Mouse (Mus musculus) B cell, adult 67 days (primary cell): ENCODE results near the gene Slc38a3. TPM values are rescaled to one million over a fixed set of nuclear protein-coding genes. Genes with fewer than 3 reads are reported as not detected.

Experiments used
- total RNA-seq, 2 experiments: library from RNA; stranded (reverse); gene quantifications; 4 replicates each; pipeline ENCODE4 v1.2.4; 2023

The Slc38a3 gene
- not detected for total RNA-seq

DNA sequence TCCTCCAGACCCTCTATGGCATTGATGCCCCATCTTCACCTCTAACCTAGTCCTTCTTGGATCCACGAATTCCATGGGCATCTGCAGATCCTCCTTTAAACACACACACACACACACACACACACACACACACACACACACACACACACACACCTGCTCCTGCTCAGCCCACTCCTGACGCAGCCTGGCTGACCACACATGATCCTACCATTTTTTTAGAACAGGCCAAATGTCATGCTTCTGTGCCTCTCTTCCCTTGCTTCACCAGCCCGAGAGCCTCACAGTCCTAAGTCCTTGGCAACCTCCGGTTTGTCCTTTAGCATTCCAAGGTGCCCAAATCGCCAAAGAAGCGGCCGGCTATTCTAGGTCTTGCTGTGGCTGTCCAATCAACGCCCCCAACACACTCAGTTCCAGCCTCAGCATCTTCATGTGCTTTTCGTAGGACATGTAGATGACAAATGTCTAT, at the start of gene Slc38a3:
Gene Slc38a3 (minus strand): TSS at position 51 of the 466 bp plus-strand sequence.

DNA sequence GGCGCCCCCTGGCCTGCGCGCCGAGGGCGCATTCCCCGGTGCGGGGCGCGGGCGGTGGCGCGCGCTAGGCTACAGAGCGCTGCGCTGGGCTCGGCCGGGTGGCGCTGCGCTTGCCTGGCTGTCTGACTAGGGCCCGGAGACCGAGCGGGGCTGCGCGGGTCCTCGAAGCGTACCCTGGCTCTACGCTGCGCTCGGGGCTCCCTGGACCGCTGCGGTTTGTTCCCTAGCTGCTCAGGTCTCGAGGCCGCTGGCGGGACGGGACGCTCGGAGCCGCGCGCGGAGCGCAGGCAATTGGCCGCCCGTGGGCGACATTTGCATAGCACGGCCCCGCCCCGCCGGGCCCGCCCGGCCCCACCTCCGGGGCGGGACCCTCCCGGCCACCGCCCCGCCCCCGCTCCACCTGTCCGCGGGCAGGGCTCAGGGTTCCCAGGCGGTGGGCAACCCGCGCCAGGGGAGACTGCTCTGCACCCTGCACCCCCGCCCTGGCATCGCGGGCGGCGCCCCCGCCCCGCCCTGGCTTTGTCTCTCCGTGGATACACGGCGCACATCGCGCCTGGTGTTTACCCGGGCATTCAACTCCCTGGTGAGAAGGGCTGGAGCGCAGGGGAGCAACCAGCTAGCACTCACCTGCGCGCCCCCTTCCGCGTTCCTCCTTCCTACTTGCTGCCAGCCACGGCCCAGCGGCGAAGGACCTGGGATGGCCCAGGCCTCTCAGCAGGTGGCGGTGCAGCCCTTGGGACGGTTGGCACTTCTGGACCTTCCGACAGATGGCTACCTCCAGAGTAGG, 40.6 kb upstream of the Slc38a3 start, which contains the start of gene Sema3f:
Gene Sema3f (minus strand): TSS at position 779 of the 787 bp plus-strand sequence.

DNA sequence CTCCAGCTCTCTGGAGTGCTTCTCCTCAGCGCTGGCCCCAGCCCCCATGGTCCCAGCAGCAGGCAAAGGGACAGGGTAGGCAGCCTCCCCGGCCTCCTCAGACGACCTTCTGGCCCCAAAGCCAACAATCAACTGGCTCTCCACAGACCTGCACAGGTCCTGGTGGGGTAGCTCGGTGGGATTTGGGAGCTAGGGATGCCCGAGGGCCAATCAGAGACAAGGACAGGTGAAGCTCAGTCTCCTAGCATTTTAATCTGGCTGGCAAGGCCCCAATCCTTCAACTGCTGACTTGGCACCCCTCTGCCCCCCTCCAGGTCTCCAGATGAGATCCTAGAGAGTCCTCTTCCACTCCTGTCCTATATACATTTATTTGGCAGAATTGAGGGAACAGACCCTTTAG, 10.2 kb upstream of the Slc38a3 start, which contains the start of gene Gnat1:
Gene Gnat1 (minus strand): TSS at position 212 of the 400 bp plus-strand sequence.

DNA sequence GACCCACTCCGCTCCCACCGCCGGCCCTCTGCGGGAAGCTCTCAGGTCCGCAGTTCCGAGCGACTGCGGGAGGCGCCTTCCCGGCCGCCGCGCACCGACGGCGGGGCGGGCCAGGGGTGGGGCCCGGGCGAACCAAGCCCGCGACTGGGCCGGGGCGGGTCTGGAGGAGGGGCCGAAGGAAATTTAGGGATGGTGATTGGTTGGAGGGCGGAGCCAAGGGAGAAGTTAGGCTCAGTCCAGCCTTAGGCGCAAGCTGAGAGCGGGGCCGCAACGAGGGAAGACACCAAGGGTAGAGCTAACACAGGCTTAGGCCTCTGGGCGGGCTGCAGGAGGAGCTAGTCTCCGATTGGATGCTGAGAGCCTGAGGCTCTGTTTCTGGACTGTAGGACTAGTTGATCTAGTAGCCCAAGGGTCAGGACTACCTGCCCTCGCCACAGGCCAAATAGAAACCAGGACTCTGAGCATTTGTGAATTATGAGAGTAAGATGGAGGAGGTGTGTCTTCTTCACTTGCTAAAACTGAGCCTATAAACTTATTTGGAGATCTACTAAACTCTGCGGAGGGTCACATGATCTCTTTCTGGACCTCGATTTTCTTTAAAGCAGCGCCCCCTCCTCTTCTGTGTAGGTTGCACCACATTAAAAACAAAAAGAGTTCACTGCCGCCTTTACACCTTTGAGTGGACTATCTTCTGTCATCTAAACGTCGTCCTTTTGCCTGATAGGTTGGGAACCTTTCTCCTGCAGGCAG, 33.9 kb downstream of the Slc38a3 start, which contains the start of gene Gnai2:
Gene Gnai2 (minus strand): TSS at position 89 of the 750 bp plus-strand sequence.

DNA sequence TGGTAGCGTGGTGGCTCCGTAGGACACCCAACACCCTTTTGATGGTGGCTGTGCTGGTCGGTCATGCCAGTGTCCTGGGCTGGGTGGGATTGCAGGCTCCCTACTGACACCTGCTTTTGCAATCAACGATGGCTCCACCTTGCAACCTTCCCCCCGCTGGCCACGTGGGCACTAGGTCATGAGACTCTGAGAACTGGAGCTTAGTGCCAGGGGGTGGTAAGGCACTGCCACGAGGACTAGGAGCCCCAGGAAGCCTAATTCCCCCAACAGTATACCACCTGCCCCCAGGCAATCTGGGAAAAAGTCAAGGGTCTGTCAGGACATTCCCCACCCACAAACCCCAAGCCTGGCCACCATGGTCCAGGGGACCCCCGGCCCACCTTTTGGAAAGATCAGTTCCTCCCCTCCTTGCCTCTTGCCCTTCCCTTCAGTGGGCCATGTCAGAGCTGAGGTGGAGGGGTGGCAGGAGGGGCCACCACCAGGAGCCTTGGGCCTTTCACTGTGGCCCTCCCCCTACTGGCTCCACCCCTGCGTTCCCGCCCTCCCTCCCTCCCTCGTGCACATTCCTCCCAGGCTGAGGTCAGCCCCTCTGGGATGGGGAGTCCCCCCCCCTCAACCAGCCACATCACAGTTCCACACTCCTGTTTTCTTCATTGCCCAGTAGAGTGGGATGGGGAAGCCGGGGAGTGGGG, 60.4 kb downstream of the Slc38a3 start, which contains the start of gene Sema3b:
Gene Sema3b (minus strand): TSS at position 489 of the 692 bp plus-strand sequence.

Other genes starting within 250 kb of the Slc38a3 start
- 10 to 100 TPM; 28.2 to 28.8 TPM for gene Tmem115, start 135.6 kb downstream of the Slc38a3 start, total RNA-seq
- 10 to 100 TPM; 20.0 to 20.6 TPM for gene Cyb561d2, start 127.3 kb downstream of the Slc38a3 start, total RNA-seq
- gene Nprl2, start 127.3 kb downstream of the Slc38a3 start, total RNA-seq, result 10 to 100 TPM; 31.8 to 32.7 TPM
- gene Zmynd10, start 122.2 kb downstream of the Slc38a3 start, total RNA-seq, result 1 to 10 TPM in 1 of 2 experiments, not detected in 1; 1.5 TPM
- 10 to 100 TPM; 74.6 to 79.8 TPM for gene Rassf1, start 118.0 kb downstream of the Slc38a3 start, total RNA-seq
- 10 to 100 TPM; 23.8 to 24.1 TPM for gene Tusc2, start 106.3 kb downstream of the Slc38a3 start, total RNA-seq
- gene Hyal2, start 101.6 kb downstream of the Slc38a3 start, total RNA-seq, result 1 to 10 TPM; 3.6 to 5.8 TPM
- 1 to 10 TPM; 5.0 TPM for gene Hyal1, start 92.6 kb downstream of the Slc38a3 start, total RNA-seq
- 10 to 100 TPM; 14.2 to 14.4 TPM for gene Naa80, start 90.6 kb downstream of the Slc38a3 start, total RNA-seq
- 1 to 10 TPM; 1.3 to 1.8 TPM for gene Hyal3, start 88.7 kb downstream of the Slc38a3 start, total RNA-seq
- 10 to 100 TPM; 31.0 to 32.4 TPM for gene Ifrd2, start 81.9 kb downstream of the Slc38a3 start, total RNA-seq
- 1 to 10 TPM in 1 of 2 experiments, under 1 TPM in 1; 0.64 to 2.4 TPM for gene Sema3b, start 60.3 kb downstream of the Slc38a3 start, total RNA-seq
- 100 to 1,000 TPM; 627 to 649 TPM for gene Gnai2, start 34.2 kb downstream of the Slc38a3 start, total RNA-seq
- 1 to 10 TPM in 1 of 2 experiments, not detected in 1; 1.6 TPM for gene Gnat1, start 10.2 kb upstream of the Slc38a3 start, total RNA-seq
- not detected for gene Sema3f, start 40.9 kb upstream of the Slc38a3 start, total RNA-seq
- gene Rbm5, start 101.5 kb upstream of the Slc38a3 start, total RNA-seq, result 100 to 1,000 TPM; 397 to 424 TPM
- gene Rbm6, start 203.7 kb upstream of the Slc38a3 start, total RNA-seq, result 100 to 1,000 TPM; 117 to 128 TPM
- gene Mon1a, start 218.6 kb upstream of the Slc38a3 start, total RNA-seq, result 10 to 100 TPM; 16.1 to 21.0 TPM
- under 1 TPM in 1 of 2 experiments, not detected in 1; 0.41 TPM for gene Mst1r, start 237.3 kb upstream of the Slc38a3 start, total RNA-seq